In the genomic region with DNA sequence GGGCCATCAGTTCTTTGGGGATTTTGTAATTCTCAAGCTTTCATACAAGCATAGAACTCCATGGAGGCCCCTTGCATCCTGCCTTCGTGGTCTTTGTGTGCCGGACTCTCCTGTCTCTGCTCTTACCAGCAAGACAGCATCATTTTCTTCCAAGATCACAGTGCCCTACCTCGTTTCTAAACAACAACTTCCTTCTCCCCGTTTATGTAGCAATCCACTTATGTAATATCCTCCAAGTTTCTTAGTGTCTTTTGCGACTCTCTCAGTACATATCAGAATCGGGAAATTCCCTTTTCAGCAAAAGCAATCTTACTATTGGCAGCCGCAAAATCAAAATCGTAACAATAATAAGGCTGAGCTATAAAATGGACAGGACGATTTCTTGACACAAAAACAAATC, we compare ENCODE assay signal across 27 mouse cellular contexts.
"Had no signal": no experiment of that assay in that cellular context is flagged by ENCODE, and none has a peak within 500 bp of the region (broad histone marks: within the 10 kb centered on the region; RNA-seq: fewer than 3 reads in every experiment).

No protein-coding gene starts in this region.

- H3K4me1 ChIP-seq: heart, embryonic 13.5 days; heart, embryonic 15.5 days; limb, embryonic 15.5 days; liver, embryonic 13.5 days had no signal

- DNase-seq: gastrocnemius, adult 2 months; gastrocnemius, postnatal 10 days; gastrocnemius, postnatal 25 days; heart, adult 18-20 months; heart, postnatal 14 days; heart, postnatal 36 days; kidney, adult 11 months; kidney, adult 2 months; kidney, adult 9 months; kidney, postnatal 14 days; kidney, postnatal 36 days; layer of hippocampus, adult 9-11 months; layer of hippocampus, postnatal 36 days; left cerebral cortex, postnatal 4 days; liver, embryonic 13.5 days had no signal

- H3K9me3 ChIP-seq: heart, embryonic 13.5 days; heart, embryonic 15.5 days; hindbrain, embryonic 13.5 days; hindbrain, embryonic 15.5 days; kidney, embryonic 15.5 days; limb, embryonic 13.5 days; limb, embryonic 15.5 days; liver, embryonic 13.5 days had no signal

- H3K27me3 ChIP-seq: heart, embryonic 13.5 days; heart, embryonic 15.5 days; hindbrain, embryonic 15.5 days; kidney, embryonic 15.5 days; limb, embryonic 15.5 days; liver, embryonic 13.5 days had no signal

- H3K4me2 ChIP-seq: heart, embryonic 11.5 days; heart, embryonic 13.5 days; heart, embryonic 15.5 days; hindbrain, embryonic 13.5 days; hindbrain, embryonic 15.5 days; kidney, embryonic 15.5 days; limb, embryonic 13.5 days; limb, embryonic 15.5 days; liver, embryonic 11.5 days; liver, embryonic 13.5 days had no signal

- H3K27ac ChIP-seq: gastrocnemius, adult 2 months; heart, embryonic 13.5 days; heart, embryonic 15.5 days; hindbrain, embryonic 13.5 days; hindbrain, embryonic 15.5 days; hindbrain, postnatal 0 days; kidney, embryonic 15.5 days; kidney, postnatal 0 days; limb, embryonic 13.5 days; limb, embryonic 15.5 days; liver, embryonic 13.5 days had no signal

- H3K9ac ChIP-seq: heart, embryonic 13.5 days; heart, embryonic 15.5 days; hindbrain, embryonic 13.5 days; hindbrain, embryonic 15.5 days; kidney, embryonic 15.5 days; limb, embryonic 13.5 days; limb, embryonic 15.5 days; liver, embryonic 13.5 days had no signal

- H3K4me3 ChIP-seq: gastrocnemius, adult 2 months; heart, embryonic 13.5 days; heart, embryonic 15.5 days; hindbrain, embryonic 13.5 days; hindbrain, embryonic 15.5 days; kidney, embryonic 15.5 days; limb, embryonic 13.5 days; limb, embryonic 15.5 days; liver, embryonic 13.5 days had no signal

- ATAC-seq: hindbrain, postnatal 0 days; intestine, embryonic 16.5 days had no signal

- H3K36me3 ChIP-seq: heart, embryonic 13.5 days; heart, embryonic 15.5 days; hindbrain, embryonic 13.5 days; hindbrain, embryonic 15.5 days; kidney, embryonic 15.5 days; limb, embryonic 13.5 days; limb, embryonic 15.5 days; liver, embryonic 13.5 days had no signal
